Mouse (Mus musculus) forebrain, embryonic 16.5 days (tissue): Measurements from ENCODE around the gene Rnf144b. TPM values are rescaled to one million over a fixed set of nuclear protein-coding genes. Genes with fewer than 3 reads are reported as not detected.

ENCODE experiments used
- ATAC-seq: fragments of 200-750 bp; cut with Nextera tagmentation; 2 replicates; pipeline ENCODE4 v1.8.0; 2017; ENCODE audit warnings: mild to moderate bottlenecking, moderate library complexity
- H3K27ac ChIP-seq: fragments of 300-500 bp; sonication (generic); 2 replicates; pipeline ENCODE4 v1.5.1; 2014; ENCODE audit warnings: low read length, control low read depth
- H3K27me3 ChIP-seq: fragments of 300-500 bp; sonication (generic); replicated peaks from 2 replicates; pipeline ENCODE4 v1.6.1; 2014; ENCODE audit warnings: low read length; ENCODE audit not compliant: control insufficient read depth, insufficient read depth
- H3K36me3 ChIP-seq: fragments of 300-500 bp; sonication (generic); 2 replicates; pipeline ENCODE4 v1.6.1; 2014; ENCODE audit not compliant: control insufficient read depth, insufficient read depth
- H3K4me1 ChIP-seq: fragments of 300-500 bp; sonication (generic); replicated peaks from 2 replicates; pipeline ENCODE4 v1.6.1; 2014; ENCODE audit warnings: low read length; ENCODE audit not compliant: control insufficient read depth, insufficient read depth
- H3K4me2 ChIP-seq: fragments of 300-500 bp; sonication (generic); 2 replicates; pipeline ENCODE4 v1.6.1; 2014; ENCODE audit warnings: mild to moderate bottlenecking, low read length, control low read depth
- H3K4me3 ChIP-seq: fragments of 300-500 bp; sonication (generic); replicated peaks from 2 replicates; pipeline ENCODE4 v1.5.1; 2014; ENCODE audit warnings: mild to moderate bottlenecking, low read length, control low read depth
- H3K9ac ChIP-seq: fragments of 300-500 bp; sonication (generic); replicated peaks from 2 replicates; pipeline ENCODE4 v1.6.1; 2014; ENCODE audit warnings: low read depth, low read length, control low read depth
- H3K9me3 ChIP-seq: fragments of 300-500 bp; sonication (generic); 2 replicates; pipeline ENCODE4 v1.6.1; 2016; ENCODE audit warnings: low read length; ENCODE audit not compliant: control insufficient read depth
- WGBS: fragments of 180-500 bp; shearing (Covaris S2); extraction: QIAGEN DNeasy Blood & Tissue Kit; methylation state at CpG from one replicate; pipeline ENCODE4 v1.1.7; 2014; 5-methylcytosine and 5-hydroxymethylcytosine counted together
- polyA plus RNA-seq: library from polyadenylated mRNA; unstranded; fragments of >200 nt; fragmentation: Nextera tagmentation; extraction: Ambion mirVana; gene quantifications from 2 replicates; pipeline ENCODE4 v1.2.1, GENCODE M21; 2015

Rnf144b gene
- polyA plus RNA-seq, 1 experiment from 2014 or later: 0.62 TPM

DNA sequence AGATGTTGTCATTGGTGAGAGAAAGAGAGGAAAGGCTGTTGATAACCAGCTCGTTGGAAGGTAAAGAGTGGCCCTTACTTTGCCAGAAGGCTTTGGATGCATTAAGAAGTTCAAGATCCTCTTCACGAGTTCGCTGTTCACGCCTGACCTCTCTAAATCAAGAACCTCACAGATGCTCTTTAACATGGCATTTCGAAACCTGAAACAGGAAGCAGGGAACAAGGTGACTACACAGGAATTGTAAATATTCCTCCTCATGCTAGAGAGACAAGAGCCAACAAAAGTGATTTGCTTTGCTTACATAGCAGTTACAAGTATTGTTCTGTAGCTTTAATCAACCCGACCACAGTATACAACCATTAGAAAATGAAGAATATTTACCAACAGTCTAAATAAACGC lies 23.2 kb upstream of the Rnf144b start:
- Histone ChIP-seq H3K4me2 (no peak overlapping the region), H3K9ac (no peak overlapping the region), H3K9me3 (no peaks in the 10 kb centered on the region), H3K4me1 (peaks cover 13% of the 10 kb centered on the region), H3K27me3 (no peaks in the 10 kb centered on the region), H3K36me3 (peaks cover 5% of the 10 kb centered on the region; the same call in 1 of the 2 replicates), H3K4me3 (no peak overlapping the region), H3K27ac (no peak overlapping the region)
- 83% methylated on average over 7 of the region's 7 CpGs for WGBS
- ATAC-seq: no peak

DNA sequence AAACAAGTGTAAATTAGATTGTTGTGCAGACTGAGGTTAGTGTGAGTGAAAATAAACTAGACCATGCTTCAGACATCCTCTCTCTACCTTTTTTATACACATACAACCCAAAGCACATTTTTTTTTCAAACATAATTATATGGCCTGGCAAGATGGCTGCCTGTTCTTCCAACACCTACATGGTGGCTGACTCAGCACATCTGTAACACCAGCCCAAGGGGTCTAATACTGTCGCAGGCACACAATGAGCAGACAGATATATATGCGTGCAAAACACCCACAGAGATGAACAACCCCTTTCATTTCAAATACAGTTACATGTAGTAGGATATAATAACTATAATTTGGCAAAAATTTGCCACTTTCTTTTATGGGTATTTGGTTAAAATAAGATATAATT lies 21.9 kb upstream of the Rnf144b start:
- H3K9ac ChIP-seq: no peak overlapping the region
- H3K36me3 ChIP-seq: peaks cover 5% of the 10 kb centered on the region; the same call in 1 of the 2 replicates
- no peak overlapping the region for H3K4me2 ChIP-seq
- ATAC-seq: no peak
- H3K9me3 ChIP-seq: no peaks in the 10 kb centered on the region
- 70% methylated on average over 2 of the region's 2 CpGs for WGBS
- peaks cover 19% of the 10 kb centered on the region for H3K4me1 ChIP-seq
- H3K27me3 ChIP-seq: no peaks in the 10 kb centered on the region
- no peak overlapping the region for H3K27ac ChIP-seq
- no peak overlapping the region for H3K4me3 ChIP-seq

DNA sequence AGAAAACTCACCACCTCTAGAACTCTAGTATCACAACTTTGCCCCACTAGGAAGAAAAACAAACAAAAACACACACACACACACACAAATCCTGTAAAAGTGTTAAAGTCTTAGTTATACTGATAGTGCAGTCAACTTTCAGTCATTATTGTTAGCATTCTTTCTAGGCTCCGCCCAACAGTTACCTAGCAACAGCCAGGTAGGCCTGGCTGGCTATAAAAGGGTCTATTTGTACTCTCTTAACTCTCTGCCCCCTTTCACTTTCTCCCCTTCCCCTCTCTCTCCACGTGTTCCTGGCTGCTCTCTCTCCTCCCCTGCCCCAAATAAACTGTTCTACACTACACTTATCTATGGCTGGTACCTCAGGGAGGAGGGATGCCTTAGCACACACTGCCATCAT lies 18.3 kb upstream of the Rnf144b start:
- no peak for ATAC-seq
- no peaks in the 10 kb centered on the region for H3K27me3 ChIP-seq
- H3K9me3 ChIP-seq: no peaks in the 10 kb centered on the region
- peaks cover 3% of the 10 kb centered on the region; the same call in 1 of the 2 replicates for H3K36me3 ChIP-seq
- peak overlapping the region; percentile 79 for H3K4me2 ChIP-seq
- H3K9ac ChIP-seq: no peak overlapping the region
- H3K4me3 ChIP-seq: peak overlapping the region; percentile 96
- H3K4me1 ChIP-seq: peaks cover 22% of the 10 kb centered on the region
- 2% methylated on average over 2 of the region's 2 CpGs for WGBS
- no peak overlapping the region for H3K27ac ChIP-seq

DNA sequence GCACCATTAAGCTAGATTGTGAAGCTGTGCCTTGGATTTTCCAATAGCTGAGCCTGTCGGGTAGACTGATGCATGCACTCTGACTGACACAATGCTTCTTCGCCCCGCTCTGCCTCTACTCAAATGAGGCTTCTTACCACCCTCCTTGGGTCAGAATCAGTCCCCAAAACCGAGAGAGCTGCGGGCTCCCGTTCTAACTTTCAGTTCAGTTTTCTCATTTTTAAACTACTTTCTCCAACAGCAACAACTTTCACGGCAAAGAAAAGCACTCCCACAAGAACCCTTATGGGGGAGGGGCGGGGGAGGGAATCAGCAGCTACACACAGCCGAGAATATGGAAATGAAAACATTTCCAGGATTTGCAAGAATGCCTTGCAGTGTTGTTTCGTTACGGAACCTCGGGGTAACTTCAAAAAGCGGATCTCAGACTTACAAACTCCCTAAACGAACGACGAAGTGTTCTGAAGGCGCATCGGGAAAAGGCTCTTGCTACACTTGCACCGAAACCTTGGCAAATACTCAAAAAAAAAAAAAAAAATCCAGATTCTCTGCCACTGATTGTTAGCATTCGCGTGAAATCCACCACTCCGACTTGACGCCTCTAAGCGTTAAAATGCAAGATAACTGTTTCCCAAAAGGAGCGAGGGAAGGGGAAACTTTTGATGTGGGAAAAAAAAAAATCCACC lies 17.5 kb upstream of the Rnf144b start:
- ATAC-seq: no peak

DNA sequence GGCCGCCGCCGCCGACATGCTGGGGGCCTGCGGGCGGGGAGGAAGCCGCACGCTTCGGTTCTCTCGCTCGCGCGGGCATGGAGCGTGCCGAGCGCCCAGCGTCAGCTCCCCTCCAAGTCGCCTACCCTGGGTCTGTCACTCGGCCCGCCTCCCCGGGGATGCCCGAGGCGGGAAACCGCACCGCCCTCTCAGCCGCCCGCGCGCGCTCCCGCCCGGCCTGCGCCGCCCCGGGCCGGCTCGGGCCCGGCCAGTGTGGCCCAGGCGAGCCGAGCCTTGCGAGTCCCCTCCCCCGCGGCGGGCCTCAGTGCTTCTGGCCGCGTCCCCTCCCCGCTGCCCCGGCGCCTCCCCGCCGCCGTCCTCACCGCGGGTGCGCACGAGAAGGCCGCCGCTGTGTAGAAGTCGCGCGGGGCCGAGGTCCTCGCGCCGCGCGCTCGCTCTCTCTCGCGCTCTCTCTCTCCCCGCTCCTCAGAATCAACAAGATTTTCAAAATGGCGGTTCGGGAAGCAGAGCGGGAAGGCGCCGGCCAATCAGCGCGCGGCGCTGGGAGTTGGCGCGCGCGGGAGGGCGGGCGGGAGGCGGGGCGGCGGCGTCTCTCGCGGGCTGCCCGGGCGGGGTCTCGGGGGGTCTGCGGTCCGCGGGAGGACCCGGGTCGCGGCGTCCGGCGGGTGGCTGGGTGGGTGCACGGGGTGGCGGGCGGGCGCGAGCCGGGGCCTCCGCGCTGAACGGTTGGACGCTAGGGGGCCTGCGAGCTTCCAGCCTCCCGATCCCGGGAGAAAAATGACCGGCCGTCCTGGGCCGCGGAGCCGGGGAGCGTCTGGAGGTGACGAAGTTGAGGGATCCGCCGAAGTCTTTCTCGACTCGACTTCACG lies 16.5 kb upstream of the Rnf144b start, which contains the start of gene Dek:
Dek (minus strand) TSS at position 491 of the 869 bp plus-strand sequence.
- peak; percentile 94 for ATAC-seq
- under 1% methylated on average over 95 of the region's 129 CpGs for WGBS
- Histone ChIP-seq H3K27me3 (no peaks in the 10 kb centered on the region), H3K36me3 (no peaks in the 10 kb centered on the region), H3K4me2 (peak within 1 kb of the TSS; percentile 79), H3K9ac (peak within 1 kb of the TSS; percentile 85), H3K9me3 (no peaks in the 10 kb centered on the region), H3K4me1 (peaks cover 22% of the 10 kb centered on the region), H3K4me3 (peak within 1 kb of the TSS; percentile 96), H3K27ac (peak within 1 kb of the TSS; percentile 99)

More for the DNA sequence above, 17.5 kb upstream of the Rnf144b start:
- Histone ChIP-seq H3K36me3 (peaks cover under 1% of the 10 kb centered on the region; the same call in 1 of the 2 replicates), H3K9me3 (no peaks in the 10 kb centered on the region), H3K4me2 (peak overlapping the region; percentile 79), H3K4me1 (peaks cover 22% of the 10 kb centered on the region), H3K27ac (peak overlapping the region; percentile 99), H3K27me3 (no peaks in the 10 kb centered on the region), H3K4me3 (peak overlapping the region; percentile 96), H3K9ac (peak overlapping the region; percentile 85)
- WGBS: under 1% methylated on average over 25 of the region's 25 CpGs

DNA sequence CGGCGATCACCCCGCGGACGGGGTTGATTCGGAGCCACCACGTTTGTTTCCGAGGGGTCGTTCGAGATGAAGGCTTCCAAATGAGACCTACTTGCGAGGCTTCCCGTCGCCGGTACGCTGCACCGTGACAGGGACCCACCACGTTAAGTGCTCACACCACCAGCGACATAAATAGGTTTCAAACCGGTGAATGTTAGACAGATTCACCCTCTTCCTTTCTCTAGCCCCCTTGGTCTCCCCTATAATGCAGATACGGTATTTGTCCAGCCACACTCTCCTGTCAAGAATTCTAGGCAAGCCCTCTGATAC lies 15.9 kb upstream of the Rnf144b start:
- peak overlapping the region; percentile 96 for H3K4me3 ChIP-seq
- ATAC-seq: peak; percentile 10
- peak overlapping the region; percentile 54 for H3K4me2 ChIP-seq
- H3K27ac ChIP-seq: peak overlapping the region; percentile 99
- no peaks in the 10 kb centered on the region for H3K36me3 ChIP-seq
- H3K27me3 ChIP-seq: no peaks in the 10 kb centered on the region
- H3K9me3 ChIP-seq: no peaks in the 10 kb centered on the region
- under 1% methylated on average over 20 of the region's 20 CpGs for WGBS
- H3K4me1 ChIP-seq: peaks cover 22% of the 10 kb centered on the region
- H3K9ac ChIP-seq: peak overlapping the region; percentile 85

DNA sequence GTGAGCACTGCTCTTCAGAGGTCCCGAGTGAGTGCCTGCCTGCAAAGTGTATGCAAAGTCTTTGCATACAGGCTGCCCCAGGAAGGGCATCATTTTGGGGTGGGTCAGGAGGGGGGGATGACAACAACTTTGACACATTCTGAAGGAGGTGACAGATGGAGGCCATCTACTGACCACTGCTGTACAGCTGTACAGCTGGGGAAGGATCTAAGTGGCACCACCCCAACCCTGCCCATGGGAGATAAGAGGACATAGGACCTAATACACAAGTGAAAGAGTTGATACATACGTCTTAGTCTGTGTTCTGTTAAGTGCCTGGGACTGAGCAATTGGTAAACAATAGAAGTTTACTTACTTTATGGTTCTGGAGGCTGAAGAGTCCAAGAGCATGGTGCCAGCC lies 13.2 kb upstream of the Rnf144b start:
- H3K36me3 ChIP-seq: no peaks in the 10 kb centered on the region
- no peak overlapping the region for H3K9ac ChIP-seq
- no peak overlapping the region for H3K4me2 ChIP-seq
- 84% methylated on average over 2 of the region's 2 CpGs for WGBS
- ATAC-seq: no peak
- H3K4me3 ChIP-seq: no peak overlapping the region
- H3K27ac ChIP-seq: no peak overlapping the region
- peaks cover 15% of the 10 kb centered on the region for H3K4me1 ChIP-seq
- no peaks in the 10 kb centered on the region for H3K9me3 ChIP-seq
- no peaks in the 10 kb centered on the region for H3K27me3 ChIP-seq

DNA sequence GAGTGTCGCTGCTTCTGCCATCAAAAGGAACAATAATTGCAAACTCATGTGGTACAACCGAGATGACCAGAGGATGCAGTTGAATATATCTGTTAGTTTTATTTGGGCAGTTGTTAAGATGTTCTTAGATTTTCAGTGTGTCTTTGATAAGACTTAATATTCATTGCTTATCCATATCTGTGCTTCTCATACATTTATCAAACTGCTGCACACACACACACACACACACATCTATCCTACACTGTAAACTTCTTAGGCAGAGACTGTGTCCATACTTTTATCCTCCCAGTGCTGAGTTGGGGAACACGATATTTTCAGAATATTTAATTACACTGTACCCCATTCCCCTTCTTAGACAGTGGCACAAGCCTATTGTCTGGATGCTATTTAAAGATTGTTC lies 11.3 kb upstream of the Rnf144b start:
- H3K27ac ChIP-seq: no peak overlapping the region
- H3K9me3 ChIP-seq: no peaks in the 10 kb centered on the region
- H3K4me1 ChIP-seq: peaks cover 9% of the 10 kb centered on the region
- H3K4me2 ChIP-seq: no peak overlapping the region
- H3K27me3 ChIP-seq: no peaks in the 10 kb centered on the region
- H3K9ac ChIP-seq: no peak overlapping the region
- WGBS: 77% methylated on average over 3 of the region's 3 CpGs
- no peaks in the 10 kb centered on the region for H3K36me3 ChIP-seq
- ATAC-seq: no peak
- no peak overlapping the region for H3K4me3 ChIP-seq

DNA sequence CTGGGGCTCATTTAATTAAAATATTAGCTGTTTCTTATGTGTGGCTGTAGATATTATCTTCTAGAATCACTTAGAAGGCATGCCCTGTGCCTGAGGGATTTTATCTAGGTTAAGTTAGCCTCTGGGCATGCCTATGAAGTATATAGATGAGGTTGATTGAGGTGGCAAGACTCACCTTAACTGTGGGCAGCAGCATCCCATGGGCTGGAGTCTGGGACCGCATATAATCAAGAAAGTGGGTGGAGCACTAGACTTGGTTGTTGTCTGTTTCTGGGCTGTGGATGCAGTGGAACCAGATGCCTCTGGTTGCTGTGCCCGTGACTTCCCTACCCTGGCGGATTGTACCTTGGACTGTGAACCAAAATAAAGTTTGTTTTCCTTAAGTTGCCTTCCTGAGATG lies 10.4 kb upstream of the Rnf144b start:
- H3K27ac ChIP-seq: no peak overlapping the region
- peaks cover 6% of the 10 kb centered on the region; the same call in 1 of the 2 replicates for H3K4me1 ChIP-seq
- H3K9me3 ChIP-seq: no peaks in the 10 kb centered on the region
- H3K27me3 ChIP-seq: no peaks in the 10 kb centered on the region
- no peak for ATAC-seq
- no peak overlapping the region for H3K9ac ChIP-seq
- no peak overlapping the region for H3K4me3 ChIP-seq
- H3K4me2 ChIP-seq: no peak overlapping the region
- H3K36me3 ChIP-seq: no peaks in the 10 kb centered on the region
- WGBS: 83% methylated on average over 3 of the region's 3 CpGs
